Mouse (Mus musculus) kidney, adult 11 months (tissue): Measurements from ENCODE around the gene Bloc1s3.

Experiments
- DNase-seq: peaks from one replicate; pipeline ENCODE4 v3.0.0; 2022

Bloc1s3 gene

GRCm38 (mm10) chr7:19477624-19478384 is 30.4 kb downstream of the Bloc1s3 start:
- DNase-seq = peak; percentile 82

- DNase-seq = no peak
Measured at GRCm38 (mm10) chr7:19477084-19477483, 31.1 kb downstream of the Bloc1s3 start.

GRCm38 (mm10) chr7:19473875-19474443 is 34.2 kb downstream of the Bloc1s3 start:
- DNase-seq = peak; percentile 61

GRCm38 (mm10) chr7:19472403-19472802 is 35.8 kb downstream of the Bloc1s3 start:
- peak; percentile 79 for DNase-seq

GRCm38 (mm10) chr7:19470308-19470707 is 37.9 kb downstream of the Bloc1s3 start:
- DNase-seq = no peak

GRCm38 (mm10) chr7:19469404-19469803 is 38.8 kb downstream of the Bloc1s3 start:
- no peak for DNase-seq

GRCm38 (mm10) chr7:19468279-19468678 is 39.9 kb downstream of the Bloc1s3 start:
- DNase-seq = no peak

GRCm38 (mm10) chr7:19467638-19468037 is 40.5 kb downstream of the Bloc1s3 start:
- no peak for DNase-seq

- DNase-seq = peak; percentile 65
Measured at GRCm38 (mm10) chr7:19466602-19467145, 41.5 kb downstream of the Bloc1s3 start.

GRCm38 (mm10) chr7:19464367-19465307 is 43.5 kb downstream of the Bloc1s3 start:
- DNase-seq = no peak

- DNase-seq = peak; percentile 47
Measured at GRCm38 (mm10) chr7:19462884-19463381, 45.2 kb downstream of the Bloc1s3 start, which contains the start of gene Exoc3l2. Gene Exoc3l2 (plus strand): TSS chr7:19463331.

- no peak for DNase-seq
Measured at GRCm38 (mm10) chr7:19462443-19462842, 45.7 kb downstream of the Bloc1s3 start.

GRCm38 (mm10) chr7:19461488-19461887 is 46.7 kb downstream of the Bloc1s3 start:
- peak; percentile 62 for DNase-seq

- DNase-seq = no peak
Measured at GRCm38 (mm10) chr7:19460500-19460899, 47.7 kb downstream of the Bloc1s3 start.

- DNase-seq = no peak
Measured at GRCm38 (mm10) chr7:19459144-19459870, 48.9 kb downstream of the Bloc1s3 start.

- peak; percentile 76 for DNase-seq
Measured at GRCm38 (mm10) chr7:19458591-19459111, 49.5 kb downstream of the Bloc1s3 start, which contains the start of gene Mark4. Gene Mark4 (minus strand): TSS chr7:19458821.

- DNase-seq = no peak
Measured at GRCm38 (mm10) chr7:19458072-19458486, 50.1 kb downstream of the Bloc1s3 start.

- DNase-seq = no peak
Measured at GRCm38 (mm10) chr7:19457414-19458071, 50.6 kb downstream of the Bloc1s3 start.

GRCm38 (mm10) chr7:19456628-19457027 is 51.5 kb downstream of the Bloc1s3 start:
- no peak for DNase-seq

GRCm38 (mm10) chr7:19455819-19456495 is 52.2 kb downstream of the Bloc1s3 start:
- no peak for DNase-seq
